Mouse (Mus musculus): ENCODE data around the gene Ppm1h. TPM values are rescaled to one million over a fixed set of nuclear protein-coding genes. Genes with fewer than 3 reads are reported as not detected.

Ppm1h gene
- total and polyA plus RNA-seq, 2 experiments from 2014 or later: 50.3 to 60.2 TPM

DNA sequence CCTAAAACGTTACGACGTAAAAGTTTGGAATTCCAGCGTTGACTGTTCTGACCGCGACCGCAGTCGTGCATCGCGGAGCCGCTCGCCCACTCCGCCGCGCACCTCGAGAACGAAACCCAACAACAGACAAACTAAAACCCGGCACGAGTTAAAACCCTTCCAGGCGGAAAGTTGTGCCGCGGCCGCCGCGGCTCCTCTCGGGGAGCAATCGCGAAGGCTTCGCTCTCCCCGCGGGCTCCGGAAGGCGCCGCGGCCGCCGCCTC lies 306.6 kb downstream of the Ppm1h start:
- H3K9ac ChIP-seq (replicated peaks; ENCODE audit: low read length): peak overlapping the region; percentile 97
- peak overlapping the region; percentile 98 for H3K4me3 ChIP-seq (ENCODE audit: low read length)
- ATAC-seq: peak; percentile 13; the same call in 1 of the 2 replicates
- H3K27me3 ChIP-seq (ENCODE audit: insufficient read depth, low read length): no peaks in the 10 kb centered on the region
- DNase-seq (ENCODE audit: low spot score): peak; percentile 66
- under 1% methylated on average over 35 of the region's 37 CpGs for WGBS
- no peaks in the 10 kb centered on the region for H3K9me3 ChIP-seq (ENCODE audit: low read length)
- TF ChIP-seq CTCF (IDR thresholded peaks at IDR 0.05; ENCODE audit: low read depth): no peak
- H3K27ac ChIP-seq: peak overlapping the region; percentile 99
- H3K36me3 ChIP-seq (ENCODE audit: insufficient read depth, low read length): 0 out of 2 replicates have a peak, but pooled peaks cover 5% of the 10 kb centered on the region
- H3K4me1 ChIP-seq (ENCODE audit: insufficient read depth, low read length): no peaks in the 10 kb centered on the region
- H3K4me2 ChIP-seq (ENCODE audit: low read depth, low read length): peak overlapping the region; percentile 70

GRCm38 (mm10) chr10:122985515-122986319 lies 307.2 kb downstream of the Ppm1h start:
- DNase-seq (ENCODE audit: low spot score): peak; percentile 91
- H3K4me1 ChIP-seq (ENCODE audit: insufficient read depth, low read length): no peaks in the 10 kb centered on the region
- no peaks in the 10 kb centered on the region for H3K9me3 ChIP-seq (ENCODE audit: low read length)
- H3K27ac ChIP-seq: peak overlapping the region; percentile 99
- H3K9ac ChIP-seq (replicated peaks; ENCODE audit: low read length): peak overlapping the region; percentile 97
- TF ChIP-seq CTCF (IDR thresholded peaks at IDR 0.05; ENCODE audit: low read depth): no peak
- H3K4me3 ChIP-seq (ENCODE audit: low read length): peak overlapping the region; percentile 98
- no peaks in the 10 kb centered on the region for H3K27me3 ChIP-seq (ENCODE audit: insufficient read depth, low read length)
- under 1% methylated on average over 66 of the region's 115 CpGs for WGBS
- H3K4me2 ChIP-seq (ENCODE audit: low read depth, low read length): peak overlapping the region; percentile 70
- 0 out of 2 replicates have a peak, but pooled peaks cover 1% of the 10 kb centered on the region for H3K36me3 ChIP-seq (ENCODE audit: insufficient read depth, low read length)
- ATAC-seq: peak; percentile 95

DNA sequence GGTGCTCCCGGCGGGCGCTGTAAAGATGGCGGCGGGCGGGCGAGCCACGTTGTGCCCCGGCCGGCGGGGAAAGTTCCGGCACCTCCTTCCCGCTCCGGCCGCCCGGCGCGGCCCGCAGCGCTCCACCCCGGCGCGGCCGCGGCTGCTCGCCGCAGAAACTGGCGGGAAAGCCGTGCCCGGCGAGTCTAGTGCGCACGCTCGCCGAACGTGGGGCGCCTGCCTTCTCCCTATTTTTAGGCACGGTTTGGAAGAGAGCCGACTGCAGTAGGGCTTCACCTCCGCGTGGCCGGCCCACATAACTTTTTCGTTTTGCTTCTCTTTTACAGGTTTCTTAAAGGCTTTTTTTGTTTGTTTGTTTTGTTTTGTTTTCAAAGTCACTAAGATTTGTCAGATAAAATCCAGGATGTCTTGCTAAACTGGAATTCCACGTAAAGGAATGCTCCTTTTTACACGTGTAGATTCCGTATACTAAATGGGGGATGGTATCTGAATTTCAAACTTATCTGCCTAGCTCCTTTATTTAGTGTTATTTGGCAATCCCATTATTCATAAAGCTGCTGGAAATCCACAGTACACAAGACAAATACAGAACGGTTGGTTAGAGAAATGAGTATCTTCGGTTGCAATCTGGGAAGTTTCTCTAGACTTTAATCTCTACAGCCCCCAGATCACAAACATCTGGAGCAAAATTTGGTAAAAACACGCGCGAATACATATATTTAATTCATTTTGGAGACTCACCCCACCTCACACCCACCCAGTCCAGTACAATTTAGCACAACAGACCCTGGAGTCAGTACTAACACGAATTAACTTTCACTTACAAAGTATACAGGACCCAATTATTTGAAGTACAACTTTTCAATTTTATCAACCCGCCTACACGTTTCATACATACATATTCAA lies 308.0 kb downstream of the Ppm1h start:
- DNase-seq (ENCODE audit: low spot score) (peak; percentile 81), ATAC-seq (peak; percentile 71)
- H3K4me1 ChIP-seq (ENCODE audit: insufficient read depth, low read length): no peaks in the 10 kb centered on the region
- H3K4me3 ChIP-seq (ENCODE audit: low read length): peak overlapping the region; percentile 98
- H3K36me3 ChIP-seq (ENCODE audit: insufficient read depth, low read length): no peaks in the 10 kb centered on the region; the same call in 1 of the 2 replicates
- no peaks in the 10 kb centered on the region for H3K9me3 ChIP-seq (ENCODE audit: low read length)
- peak overlapping the region; percentile 99 for H3K27ac ChIP-seq
- no peak for TF ChIP-seq CTCF (IDR thresholded peaks at IDR 0.05; ENCODE audit: low read depth)
- peak overlapping the region; percentile 70 for H3K4me2 ChIP-seq (ENCODE audit: low read depth, low read length)
- H3K27me3 ChIP-seq (ENCODE audit: insufficient read depth, low read length): no peaks in the 10 kb centered on the region
- 10% methylated on average over 52 of the region's 54 CpGs for WGBS
- H3K9ac ChIP-seq (replicated peaks; ENCODE audit: low read length): peak overlapping the region; percentile 97

DNA sequence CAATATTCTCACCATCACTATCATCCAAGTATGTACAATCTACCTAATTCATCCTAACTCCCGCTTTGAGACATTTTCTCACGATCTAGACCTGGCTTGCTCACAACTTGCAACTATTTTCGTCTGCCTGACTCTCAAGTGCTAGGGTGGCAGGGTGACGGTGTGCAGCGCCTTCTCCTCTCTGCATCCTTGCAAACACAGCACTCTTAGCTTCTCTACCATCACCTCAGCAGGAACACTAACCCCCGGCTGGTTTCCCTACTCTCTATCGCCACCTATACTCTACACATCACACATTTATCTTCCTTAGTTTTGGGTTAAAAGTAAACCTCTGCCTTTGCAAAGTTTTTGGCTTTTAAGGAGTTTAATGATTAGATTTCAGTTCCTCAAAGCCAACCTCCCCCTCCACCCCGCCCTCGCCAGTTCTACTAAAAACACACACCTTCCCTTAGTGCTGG lies 309.1 kb downstream of the Ppm1h start:
- peak; percentile 81 for TF ChIP-seq CTCF (IDR thresholded peaks at IDR 0.05; ENCODE audit: low read depth)
- no peak overlapping the region for H3K9ac ChIP-seq (replicated peaks; ENCODE audit: low read length)

DNA sequence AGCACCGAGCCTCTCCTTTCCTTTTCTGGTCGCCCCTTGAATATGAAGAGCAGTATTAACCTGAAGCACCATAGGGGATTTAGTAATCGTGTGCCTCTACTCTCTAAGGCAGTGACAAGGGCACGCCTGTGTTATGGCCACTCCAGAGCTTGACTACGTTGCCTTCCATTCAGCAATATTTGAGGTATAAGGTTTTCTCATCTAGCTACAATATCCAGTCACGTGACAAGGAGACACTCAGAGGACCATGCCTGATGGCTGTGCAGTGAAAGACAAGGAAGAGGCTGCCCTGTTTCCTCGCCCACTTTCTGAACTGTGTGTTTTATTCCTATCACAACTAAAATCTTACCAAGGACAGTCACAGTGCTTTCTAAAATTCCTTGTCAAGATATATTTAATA lies 309.8 kb downstream of the Ppm1h start:
- no peaks in the 10 kb centered on the region; the same call in 1 of the 2 replicates for H3K36me3 ChIP-seq (ENCODE audit: insufficient read depth, low read length)
- no peak overlapping the region for H3K4me2 ChIP-seq (ENCODE audit: low read depth, low read length)
- TF ChIP-seq CTCF (IDR thresholded peaks at IDR 0.05; ENCODE audit: low read depth): no peak
- no peaks in the 10 kb centered on the region for H3K4me1 ChIP-seq (ENCODE audit: insufficient read depth, low read length)
- no peak overlapping the region for H3K27ac ChIP-seq
- H3K9me3 ChIP-seq (ENCODE audit: low read length): no peaks in the 10 kb centered on the region
- no peak for ATAC-seq
- H3K27me3 ChIP-seq (ENCODE audit: insufficient read depth, low read length): no peaks in the 10 kb centered on the region
- 82% methylated on average over 7 of the region's 7 CpGs for WGBS
- no peak overlapping the region for H3K9ac ChIP-seq (replicated peaks; ENCODE audit: low read length)
- DNase-seq (ENCODE audit: low spot score): no peak
- H3K4me3 ChIP-seq (ENCODE audit: low read length): no peak overlapping the region

More for the DNA sequence above, 309.1 kb downstream of the Ppm1h start:
- Histone ChIP-seq H3K27ac (no peak overlapping the region), H3K4me2 (ENCODE audit: low read depth, low read length) (no peak overlapping the region), H3K27me3 (ENCODE audit: insufficient read depth, low read length) (no peaks in the 10 kb centered on the region), H3K4me3 (ENCODE audit: low read length) (no peak overlapping the region), H3K4me1 (ENCODE audit: insufficient read depth, low read length) (no peaks in the 10 kb centered on the region), H3K36me3 (ENCODE audit: insufficient read depth, low read length) (no peaks in the 10 kb centered on the region; the same call in 1 of the 2 replicates), H3K9me3 (ENCODE audit: low read length) (no peaks in the 10 kb centered on the region)
- WGBS: 25% methylated on average over 9 of the region's 9 CpGs
- no peak for ATAC-seq
- DNase-seq (ENCODE audit: low spot score): peak; percentile 70

GRCm38 (mm10) chr10:122989916-122990315 lies 311.4 kb downstream of the Ppm1h start:
- Histone ChIP-seq H3K36me3 (ENCODE audit: insufficient read depth, low read length) (peaks cover 6% of the 10 kb centered on the region; the same call in 1 of the 2 replicates), H3K9me3 (ENCODE audit: low read length) (no peaks in the 10 kb centered on the region), H3K27ac (no peak overlapping the region), H3K4me1 (ENCODE audit: insufficient read depth, low read length) (no peaks in the 10 kb centered on the region), H3K27me3 (ENCODE audit: insufficient read depth, low read length) (no peaks in the 10 kb centered on the region), H3K4me3 (ENCODE audit: low read length) (no peak overlapping the region), H3K9ac (replicated peaks; ENCODE audit: low read length) (no peak overlapping the region), H3K4me2 (ENCODE audit: low read depth, low read length) (no peak overlapping the region)
- ATAC-seq: no peak
- no peak for TF ChIP-seq CTCF (IDR thresholded peaks at IDR 0.05; ENCODE audit: low read depth)
- no peak for DNase-seq (ENCODE audit: low spot score)
- 94% methylated on average over 9 of the region's 9 CpGs for whole genome bisulfite sequencing

Measured in hindbrain, postnatal 0 days (tissue).